Mouse (Mus musculus) bone marrow macrophage, adult 2 months (primary cell): ENCODE data around the gene Alpl. TPM values are rescaled to one million over a fixed set of nuclear protein-coding genes. Genes with fewer than 3 reads are reported as not detected.

Experiments
- H3K27ac ChIP-seq: 2 replicates; pipeline ENCODE4 v1.5.1; 2012; ENCODE audit warnings: low read depth, low read length; ENCODE audit not compliant: insufficient read depth
- H3K4me1 ChIP-seq: 2 replicates; pipeline ENCODE4 v1.6.1; 2012; ENCODE audit warnings: low read length; ENCODE audit not compliant: control insufficient read depth, insufficient read depth
- H3K4me3 ChIP-seq: 2 replicates; pipeline ENCODE4 v1.5.1; 2012; ENCODE audit warnings: mild to moderate bottlenecking, low read length, moderate library complexity; ENCODE audit not compliant: insufficient read depth
- CTCF ChIP-seq: IDR thresholded peaks from 2 replicates; pipeline ENCODE4 v1.5.1; 2012; ENCODE audit warnings: low read depth, mild to moderate bottlenecking, low read length, moderate library complexity
- POLR2A ChIP-seq: IDR thresholded peaks from 2 replicates; pipeline ENCODE4 v1.6.1; 2012; ENCODE audit warnings: mild to moderate bottlenecking, low read depth, low read length, borderline replicate concordance
- polyA plus RNA-seq: library from polyadenylated mRNA; stranded (reverse); fragments of >200 nt; gene quantifications from 2 replicates; pipeline ENCODE4 v1.2.4, GENCODE M21; 2012; ENCODE audit not compliant: missing spikeins, insufficient read depth, insufficient read length

The Alpl gene
- polyA plus RNA-seq, 1 experiment = 0.21 TPM

DNA sequence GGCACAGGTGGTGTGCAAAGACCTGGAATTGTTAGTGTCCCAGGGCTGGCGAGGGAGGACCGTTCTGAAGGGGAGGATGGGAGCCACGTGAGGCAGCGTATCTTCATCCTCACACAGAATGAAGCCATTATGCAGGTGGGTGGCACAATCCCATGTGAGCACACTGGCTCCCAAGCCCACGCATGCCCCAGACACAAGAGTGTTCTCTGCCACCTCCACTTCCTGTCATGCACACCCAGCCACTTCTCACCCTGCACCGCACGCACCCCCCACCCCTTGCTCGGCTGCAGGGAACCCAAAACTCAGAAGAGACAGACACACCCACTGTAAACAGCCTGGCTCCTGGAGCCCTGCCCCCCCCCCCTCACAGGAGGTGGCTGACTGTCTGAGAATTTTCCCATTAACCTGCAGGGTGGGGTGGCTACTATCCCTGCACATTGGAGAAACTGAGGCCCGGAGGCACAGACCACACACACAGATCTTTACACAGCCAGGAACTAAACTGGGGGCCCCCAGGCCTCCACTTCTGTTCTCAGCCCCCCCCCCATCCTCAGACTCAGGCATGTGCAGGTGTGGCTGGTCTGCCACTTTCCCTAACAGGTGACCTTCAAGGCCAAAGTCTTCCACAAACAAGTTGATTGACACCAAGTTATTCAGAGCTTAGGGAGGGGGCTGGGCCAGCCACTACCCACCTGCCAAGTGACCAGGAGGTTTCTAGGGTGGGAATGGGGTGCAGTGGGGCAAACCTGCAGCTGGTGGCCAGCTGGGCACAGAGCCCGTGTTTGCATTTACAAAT lies 103.9 kb downstream of the Alpl start:
- H3K4me3 ChIP-seq = no peak overlapping the region
- H3K4me1 ChIP-seq = no peaks in the 10 kb centered on the region
- no peak overlapping the region for H3K27ac ChIP-seq
- TF ChIP-seq CTCF (no peak), POLR2A (no peak)

Other genes starting within 250 kb of the Alpl start
- gene Ldlrad2, start 221.8 kb downstream of the Alpl start, polyA plus RNA-seq = not detected in 2 replicates
- gene Usp48, start 202.6 kb downstream of the Alpl start, polyA plus RNA-seq = 162 and 193 TPM in 2 replicates
- 2.9 and 3.0 TPM in 2 replicates for gene Rap1gap, start 131.7 kb downstream of the Alpl start, polyA plus RNA-seq
- 14.1 and 18.3 TPM in 2 replicates for gene Ece1, start 65.9 kb upstream of the Alpl start, polyA plus RNA-seq
- gene Eif4g3, start 196.6 kb upstream of the Alpl start, polyA plus RNA-seq = 74.3 and 74.9 TPM in 2 replicates